Mouse (Mus musculus) retina, embryonic 14.5 days (tissue): Measurements from ENCODE around the gene Psmd2.
A peak's percentile ranks its signal among the peaks of the same experiment; 100 is the strongest.

Experiments used
- DNase-seq: peaks from one replicate; pipeline ENCODE4 v3.0.0-alpha.2; 2015; ENCODE audit warnings: low spot score

Psmd2 gene

GRCm38 (mm10) chr16:20651076-20651946 is at the start of gene Psmd2:
Gene Psmd2, plus strand, starts transcription at chr16:20651652.
- peak; percentile 98 for DNase-seq

GRCm38 (mm10) chr16:20604705-20605104 is 46.7 kb upstream of the Psmd2 start:
- no peak for DNase-seq

- peak; percentile 90 for DNase-seq
Measured at GRCm38 (mm10) chr16:20610501-20611356, 40.7 kb upstream of the Psmd2 start.

- DNase-seq, result peak; percentile 93
Measured at GRCm38 (mm10) chr16:20611357-20612227, 39.9 kb upstream of the Psmd2 start, which contains the start of the genes Eef1akmt4, Gm49333 and Alg3. Gene Eef1akmt4, plus strand, starts transcription at chr16:20611593. Gene Gm49333, plus strand, starts transcription at chr16:20611610. Gene Alg3, minus strand, starts transcription at chr16:20611735.

GRCm38 (mm10) chr16:20619541-20620398 is 31.7 kb upstream of the Psmd2 start:
- DNase-seq, result peak; percentile 62

DNA sequence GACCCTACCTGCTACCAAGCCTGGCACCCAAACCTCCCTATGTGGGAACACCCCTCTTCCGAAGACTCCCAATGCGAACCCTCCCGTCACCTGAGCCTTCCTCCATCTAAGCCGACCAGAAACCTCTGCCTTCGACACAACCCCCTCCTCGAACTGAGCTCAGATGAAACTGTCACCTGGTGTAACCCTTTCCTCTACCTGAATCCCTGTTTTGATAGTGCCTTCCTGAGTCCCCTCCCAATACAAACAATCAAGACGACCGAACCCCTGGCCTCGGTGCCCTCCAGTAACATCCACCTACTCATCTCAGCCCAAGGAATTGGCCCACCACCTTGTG is 31.1 kb upstream of the Psmd2 start:
- peak; percentile 11 for DNase-seq

DNA sequence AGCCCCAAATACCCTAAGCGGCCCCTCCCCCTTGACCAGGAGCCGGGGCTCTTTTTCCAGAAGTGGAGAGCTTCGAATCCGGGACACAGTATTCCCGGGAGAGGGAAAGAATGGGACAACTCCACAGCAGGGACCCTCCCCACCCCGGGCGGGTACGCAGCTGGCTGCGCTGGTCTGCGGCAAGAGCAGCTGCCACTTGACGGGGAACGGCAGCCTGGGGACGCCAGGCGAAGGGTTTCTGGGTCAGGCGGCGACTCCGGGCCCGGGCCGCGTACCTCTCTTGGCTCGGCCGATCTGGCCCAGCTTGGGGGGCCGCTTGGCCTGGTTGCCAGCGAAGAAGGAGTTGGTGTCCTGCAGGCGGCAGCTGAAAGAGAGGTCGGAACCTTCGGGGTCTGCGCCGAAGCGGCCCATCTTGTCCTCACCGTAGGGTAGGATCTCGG is 30.7 kb upstream of the Psmd2 start:
- DNase-seq, result no peak

DNA sequence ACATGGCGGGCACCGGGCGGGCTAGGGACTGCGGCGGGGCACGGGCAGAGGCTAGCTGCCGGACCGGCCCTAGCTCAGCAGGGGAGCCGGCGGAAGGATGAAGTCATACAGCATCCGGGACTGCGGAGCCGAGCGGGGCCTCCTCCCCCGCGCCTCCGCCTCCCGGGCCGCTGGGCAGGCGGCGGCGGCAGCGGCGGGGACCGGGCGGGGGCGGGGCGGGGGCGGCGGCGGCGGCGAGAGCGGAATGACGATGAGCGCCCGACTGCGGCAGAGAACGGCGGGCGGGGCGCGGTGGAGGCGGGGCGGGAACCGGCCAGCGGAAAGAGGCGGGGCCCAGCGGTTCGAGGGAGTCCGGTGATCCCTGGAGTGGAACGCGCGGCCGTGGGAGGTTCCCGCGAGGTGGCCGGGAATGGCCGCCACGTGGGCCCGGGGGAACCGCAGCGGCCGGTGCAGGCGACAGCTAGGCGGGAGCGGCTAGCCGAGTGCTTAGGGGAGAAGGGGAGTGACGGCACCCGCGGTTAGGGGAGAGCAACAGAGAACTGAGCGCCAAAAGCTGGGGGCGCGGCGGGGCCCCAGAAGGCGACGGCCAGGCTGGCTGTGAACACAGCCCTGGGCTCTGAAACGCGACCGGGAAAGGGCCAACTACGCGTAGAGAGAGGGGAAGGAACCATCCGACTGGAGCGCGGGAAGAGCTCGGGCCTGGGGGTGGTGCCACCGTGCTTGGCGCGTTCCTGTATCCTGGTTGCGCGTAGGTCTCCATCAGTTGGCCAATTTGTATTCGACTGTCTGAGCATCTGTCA is 30.1 kb upstream of the Psmd2 start, which contains the start of gene Camk2n2:
Gene Camk2n2, minus strand, starts transcription at position 97 of the 800 bp plus-strand sequence.
- peak; percentile 70 for DNase-seq

- DNase-seq, result peak; percentile 71
Measured at GRCm38 (mm10) chr16:20621991-20622685, 29.3 kb upstream of the Psmd2 start.

GRCm38 (mm10) chr16:20623211-20623610 is 28.2 kb upstream of the Psmd2 start:
- no peak for DNase-seq

GRCm38 (mm10) chr16:20628871-20629391 is 22.5 kb upstream of the Psmd2 start:
- DNase-seq, result peak; percentile 21

DNA sequence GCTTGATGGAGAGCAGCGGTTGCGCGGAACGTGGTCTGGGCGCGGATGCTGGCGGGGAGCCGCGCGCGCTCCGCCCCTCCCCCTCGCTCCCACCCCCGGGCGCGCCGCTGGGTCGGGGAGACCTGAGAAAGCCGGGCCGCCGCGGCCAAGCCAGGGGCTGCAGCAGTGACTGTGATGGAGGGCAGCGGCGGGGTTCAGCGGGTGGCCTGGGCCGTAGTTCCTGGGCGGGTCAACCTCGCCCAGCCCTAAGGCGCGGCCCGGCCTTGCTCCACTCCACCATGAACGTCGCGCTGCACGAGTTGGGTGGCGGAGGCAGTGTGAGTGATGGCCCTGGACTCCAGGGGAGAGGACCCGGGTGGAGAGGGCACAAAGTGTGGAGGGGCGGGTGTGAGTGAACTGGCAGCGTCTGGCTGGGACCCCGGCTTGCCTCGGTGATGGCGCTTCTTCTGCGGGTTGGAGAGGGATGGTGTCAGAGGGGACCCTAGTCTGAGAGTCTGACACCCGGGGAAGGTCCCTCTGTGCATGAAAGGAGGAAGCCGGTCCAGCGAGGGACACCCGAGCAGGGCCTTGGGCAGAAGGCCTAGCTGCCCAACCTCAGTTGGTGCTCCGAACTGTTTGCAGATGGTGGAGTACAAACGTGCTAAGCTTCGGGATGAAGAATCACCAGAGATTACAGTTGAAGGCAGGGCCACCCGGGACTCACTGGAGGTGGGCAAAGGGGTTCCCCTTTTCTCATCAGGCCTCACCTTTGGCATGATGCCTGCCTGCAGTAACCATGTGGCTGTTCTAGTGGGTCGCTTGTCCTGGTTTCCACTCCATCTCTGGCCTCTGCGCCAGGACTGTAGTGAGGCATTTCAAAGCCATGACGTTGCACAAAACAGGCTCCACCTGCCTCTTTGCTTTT is 21.5 kb upstream of the Psmd2 start, which contains the start of gene Ece2:
Gene Ece2, plus strand, starts transcription at position 98 of the 904 bp plus-strand sequence.
- peak; percentile 45 for DNase-seq

DNA sequence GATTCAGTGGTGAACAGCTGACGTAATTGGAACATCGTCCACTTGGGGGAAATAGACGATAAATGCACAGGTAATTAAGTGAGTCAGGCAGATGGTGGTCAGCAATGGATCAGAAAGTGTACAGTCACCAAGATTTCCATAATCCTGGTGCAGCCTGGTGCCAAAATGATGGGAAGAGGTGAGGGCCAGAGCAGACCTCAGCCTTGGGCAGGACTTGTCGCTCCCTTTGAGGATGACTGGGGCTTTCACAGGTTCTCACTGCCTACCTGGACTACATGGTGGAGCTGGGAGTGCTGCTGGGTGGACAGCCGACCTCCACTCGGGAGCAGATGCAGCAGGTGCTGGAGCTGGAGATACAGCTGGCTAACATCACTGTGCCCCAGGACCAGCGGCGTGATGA is 14.0 kb upstream of the Psmd2 start:
- DNase-seq, result no peak

DNA sequence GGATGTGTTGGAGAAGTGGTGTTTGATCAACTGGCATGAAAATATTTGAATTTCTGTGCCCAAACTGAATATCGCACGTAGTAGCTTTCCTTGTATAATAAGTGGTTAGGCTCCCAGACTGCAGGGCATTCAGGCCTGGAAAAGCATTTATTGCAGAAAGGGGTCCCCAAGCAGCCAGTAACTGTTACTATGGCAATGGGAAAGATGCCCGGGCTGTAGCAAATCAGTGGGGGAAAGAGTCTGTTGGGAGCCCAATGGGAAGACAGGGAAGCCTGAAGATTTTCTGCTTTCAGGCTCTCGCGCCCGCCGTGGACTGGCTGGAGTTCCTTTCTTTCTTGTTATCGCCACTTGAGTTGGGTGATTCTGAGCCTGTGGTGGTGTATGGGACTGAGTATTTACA is 13.1 kb upstream of the Psmd2 start:
- DNase-seq, result no peak

DNA sequence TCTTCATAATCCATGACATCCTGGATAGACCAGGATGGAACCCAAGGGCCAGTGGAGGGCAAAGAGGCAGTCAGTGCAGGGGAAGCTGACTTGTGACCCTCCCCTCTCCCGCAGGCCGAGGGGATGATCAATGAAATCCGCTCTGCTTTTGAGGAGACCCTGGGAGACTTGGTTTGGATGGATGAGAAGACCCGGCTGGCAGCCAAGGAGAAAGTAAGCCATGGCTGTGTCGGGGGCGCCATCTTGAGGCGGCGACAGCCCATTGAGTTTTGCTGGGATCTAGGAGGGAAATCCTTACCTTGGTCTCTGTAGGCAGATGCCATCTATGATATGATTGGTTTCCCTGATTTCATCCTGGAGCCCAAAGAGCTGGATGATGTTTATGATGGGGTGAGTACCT is 9.3 kb upstream of the Psmd2 start:
- DNase-seq, result peak; percentile 81

GRCm38 (mm10) chr16:20643911-20644310 is 7.5 kb upstream of the Psmd2 start:
- DNase-seq, result no peak

DNA sequence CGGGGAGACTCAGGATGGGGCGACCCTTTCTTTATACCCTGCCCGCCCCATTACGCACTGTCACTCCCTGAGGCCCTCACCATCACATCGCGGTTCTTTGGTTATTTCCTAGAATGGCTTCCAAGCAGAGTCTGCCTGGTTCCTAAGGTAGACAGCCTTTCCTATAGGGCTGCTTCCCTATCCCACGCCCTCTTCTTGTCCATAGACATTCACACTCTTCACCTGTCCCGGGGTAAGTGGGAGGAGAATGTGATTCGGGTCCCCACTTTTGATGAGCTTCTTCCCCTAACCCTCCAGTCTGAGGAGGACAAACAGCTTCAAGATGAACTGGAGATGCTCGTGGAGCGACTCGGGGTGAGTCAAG is 477 bp downstream of the Psmd2 start:
- no peak for DNase-seq

GRCm38 (mm10) chr16:20653315-20653714 is 1.9 kb downstream of the Psmd2 start:
- no peak for DNase-seq
